Mouse (Mus musculus) natural killer cell, adult 2 months (primary cell): Measurements from ENCODE around the gene Gp2.

ENCODE experiments used
- DNase-seq, 2 experiments: peaks; one replicate each; pipeline ENCODE4 v3.0.0; 2022; ENCODE audit warnings: low spot score in 2 of 2

Gene Gp2

GRCm38 (mm10) chr7:119459185-119459584, at the start of gene Gp2:
Gene Gp2, minus strand, starts transcription at chr7:119459285.
- no peak for DNase-seq

GRCm38 (mm10) chr7:119490041-119490780, 31.1 kb upstream of the Gp2 start:
- DNase-seq = no peak

GRCm38 (mm10) chr7:119486683-119487082, 27.6 kb upstream of the Gp2 start:
- no peak for DNase-seq

GRCm38 (mm10) chr7:119484154-119484553, 25.1 kb upstream of the Gp2 start:
- no peak for DNase-seq

- DNase-seq = no peak
These were observed 20.2 kb upstream of the Gp2 start, which contains the start of gene Umod for GRCm38 (mm10) chr7:119479256-119479655. Gene Umod, minus strand, starts transcription at chr7:119479282.

- DNase-seq = no peak
These were observed 17.7 kb upstream of the Gp2 start for GRCm38 (mm10) chr7:119476500-119477389.

- DNase-seq = no peak
These were observed 4.9 kb downstream of the Gp2 start for GRCm38 (mm10) chr7:119454192-119454591.

GRCm38 (mm10) chr7:119443849-119444248, 15.2 kb downstream of the Gp2 start:
- no peak for DNase-seq

GRCm38 (mm10) chr7:119441938-119442337, 17.1 kb downstream of the Gp2 start:
- no peak for DNase-seq

- DNase-seq = no peak
These were observed 31.9 kb downstream of the Gp2 start for GRCm38 (mm10) chr7:119427180-119427616.

GRCm38 (mm10) chr7:119420730-119421129, 38.4 kb downstream of the Gp2 start:
- DNase-seq = no peak

GRCm38 (mm10) chr7:119418523-119418922, 40.6 kb downstream of the Gp2 start:
- DNase-seq = no peak

GRCm38 (mm10) chr7:119394050-119394732, 64.9 kb downstream of the Gp2 start:
- no peak for DNase-seq
